Mouse (Mus musculus) liver, embryonic 14.5 days (tissue): ENCODE results near the gene Eif2b3. TPM values are rescaled to one million over a fixed set of nuclear protein-coding genes. Genes with fewer than 3 reads are reported as not detected.
A peak's percentile ranks its signal among the peaks of the same experiment; 100 is the strongest.

Experiments used
- ATAC-seq: fragments of 200-750 bp; cut with Nextera tagmentation; 2 replicates; pipeline ENCODE4 v1.8.0; 2017; ENCODE audit warnings: moderate number of reproducible peaks, mild to moderate bottlenecking, moderate library complexity; ENCODE audit not compliant: insufficient read depth
- DNase-seq, 3 experiments: peaks; one replicate each; pipeline ENCODE4 v3.0.0-alpha.2; 2012 to 2013; ENCODE audit warnings: low read depth in 3 of 3, low spot score in 3 of 3
- H3K27ac ChIP-seq: fragments of 300-500 bp; sonication (generic); 2 replicates; pipeline ENCODE4 v1.5.1; 2014; ENCODE audit warnings: moderate library complexity, mild to moderate bottlenecking, control low read depth, inconsistent platforms
- H3K27me3 ChIP-seq: fragments of 300-500 bp; sonication (generic); 2 replicates; pipeline ENCODE4 v1.6.1; 2014; ENCODE audit warnings: mild to moderate bottlenecking, low read length, moderate library complexity; ENCODE audit not compliant: control insufficient read depth, insufficient read depth
- H3K36me3 ChIP-seq: fragments of 300-500 bp; sonication (generic); replicated peaks from 2 replicates; pipeline ENCODE4 v1.6.1; 2014; ENCODE audit warnings: low read depth; ENCODE audit not compliant: control insufficient read depth, insufficient read depth
- H3K4me1 ChIP-seq, 2 experiments: fragments of 200-500 bp in 1 of 2; fragments of 300-500 bp in 1 of 2; sonication (generic) in 1 of 2; replicated peaks; 2 replicates each; pipeline ENCODE4 v1.6.1; 2012 to 2014; ENCODE audit warnings: antibody characterized with exemption in 1 of 2, inconsistent platforms in 1 of 2, low read length in 1 of 2; ENCODE audit not compliant: control insufficient read depth in 2 of 2, insufficient read depth in 2 of 2
- H3K4me2 ChIP-seq: fragments of 300-500 bp; sonication (generic); 2 replicates; pipeline ENCODE4 v1.6.1; 2014; ENCODE audit warnings: low read depth, mild to moderate bottlenecking, control low read depth, moderate library complexity
- H3K4me3 ChIP-seq, 2 experiments: fragments of 200-500 bp in 1 of 2; fragments of 300-500 bp in 1 of 2; sonication (generic) in 1 of 2; 2 replicates each; pipeline ENCODE4 v1.5.1; 2012 to 2014; ENCODE audit warnings: low read depth in 2 of 2, low read length in 2 of 2, mild to moderate bottlenecking in 2 of 2, control low read depth in 1 of 2, inconsistent platforms in 1 of 2, moderate library complexity in 1 of 2; ENCODE audit not compliant: insufficient read depth in 1 of 2
- H3K9ac ChIP-seq: fragments of 300-500 bp; sonication (generic); replicated peaks from 2 replicates; pipeline ENCODE4 v1.6.1; 2014; ENCODE audit warnings: mild to moderate bottlenecking, control low read depth, moderate library complexity
- H3K9me3 ChIP-seq: fragments of 300-500 bp; sonication (generic); 2 replicates; pipeline ENCODE4 v1.6.1; 2016; ENCODE audit warnings: low read length, mixed read lengths; ENCODE audit not compliant: control insufficient read depth
- CTCF ChIP-seq: IDR thresholded peaks from 2 replicates; pipeline ENCODE4 v1.5.1; 2016; ENCODE audit warnings: antibody characterized with exemption, low read depth, control low read depth
- EP300 ChIP-seq: IDR thresholded peaks from 2 replicates; pipeline ENCODE4 v1.6.1; 2016; ENCODE audit warnings: antibody characterized with exemption, low read depth
- WGBS: fragments of 180-500 bp; shearing (Covaris S2); extraction: QIAGEN DNeasy Blood & Tissue Kit; methylation state at CpG from one replicate; pipeline ENCODE4 v1.1.7; 2014; ENCODE audit not compliant: insufficient replicate concordance; 5-methylcytosine and 5-hydroxymethylcytosine counted together
- polyA plus RNA-seq, 2 experiments: library from polyadenylated mRNA; depleted of rRNA in 1 of 2; stranded (reverse) in 1 of 2; unstranded in 1 of 2; fragments of >200 nt; fragmentation: Nextera tagmentation in 1 of 2; extraction: Ambion mirVana in 1 of 2; gene quantifications; 2 replicates each; pipeline versions ENCODE4 v1.2.1 to v1.2.3; 2012 to 2014

Eif2b3 gene
- polyA plus RNA-seq, 2 experiments = 17.3 to 32.7 TPM

DNA sequence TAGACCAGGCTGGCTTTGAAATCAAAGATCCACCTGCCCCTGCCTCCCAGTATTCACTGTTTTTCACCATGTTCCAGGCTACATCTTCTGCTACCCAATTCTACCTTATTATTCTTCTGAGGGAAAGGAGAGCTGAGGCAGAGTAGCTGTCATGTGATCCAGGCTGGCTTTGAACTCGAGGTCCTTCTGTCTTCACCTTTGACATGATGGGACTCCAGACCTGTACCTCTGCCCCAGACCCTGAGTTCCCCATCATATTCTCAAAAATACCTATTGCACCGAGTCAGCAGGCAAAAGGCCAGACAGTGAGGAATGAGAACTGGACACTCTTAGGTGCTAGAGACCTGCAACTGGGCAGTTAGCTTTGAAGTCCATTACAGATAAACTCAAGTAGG lies 115.4 kb downstream of the Eif2b3 start:
- H3K4me2 ChIP-seq = peak overlapping the region; percentile 76
- ATAC-seq (no peak), DNase-seq (no peak)
- H3K9ac ChIP-seq = peak overlapping the region; percentile 54; the same call in 1 of the 2 replicates
- H3K4me3 ChIP-seq = no peak overlapping the region
- no peaks in the 10 kb centered on the region for H3K36me3 ChIP-seq
- no peak for TF ChIP-seq EP300
- TF ChIP-seq CTCF = no peak
- no peak overlapping the region for H3K27ac ChIP-seq
- H3K4me1 ChIP-seq = peaks cover 5 to 22% of the 10 kb centered on the region in 2 experiments
- 30% methylated on average over 2 of the region's 2 CpGs for WGBS
- peaks cover 13% of the 10 kb centered on the region for H3K27me3 ChIP-seq
- no peaks in the 10 kb centered on the region for H3K9me3 ChIP-seq

DNA sequence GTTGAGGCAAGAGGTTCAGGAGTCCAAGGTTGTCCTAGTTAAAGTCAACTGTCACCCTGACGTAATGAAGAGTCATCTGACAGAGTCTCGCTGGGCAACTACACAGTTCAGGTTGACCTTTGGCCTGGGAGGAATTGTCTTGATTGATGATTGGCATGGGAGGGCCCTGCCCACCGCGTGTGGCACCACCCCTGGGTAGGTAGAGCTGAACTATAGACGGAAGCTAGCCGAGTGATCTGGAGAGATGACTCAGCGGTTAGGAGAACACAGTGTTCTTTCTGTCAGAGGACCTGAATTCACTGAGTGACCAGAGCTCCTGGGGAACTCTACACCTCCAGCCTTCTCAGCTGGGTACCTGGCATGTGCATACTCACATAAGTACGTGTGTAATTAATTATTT lies 116.8 kb downstream of the Eif2b3 start:
- H3K27ac ChIP-seq = peak overlapping the region; percentile 56
- H3K4me2 ChIP-seq = peak overlapping the region; percentile 31
- 14% methylated on average over 8 of the region's 8 CpGs for WGBS
- H3K27me3 ChIP-seq = peaks cover 13% of the 10 kb centered on the region
- 0 out of 4 replicates have a peak overlapping the region, but pooled peaks of 1 of the 2 experiments have one; percentile 0 for H3K4me3 ChIP-seq
- peak overlapping the region; percentile 0 for H3K9ac ChIP-seq
- H3K4me1 ChIP-seq = peaks cover 5 to 22% of the 10 kb centered on the region in 2 experiments
- no peak for TF ChIP-seq CTCF
- peak; percentile 37; the same call in 1 of the 2 replicates for TF ChIP-seq EP300
- no peaks in the 10 kb centered on the region for H3K9me3 ChIP-seq
- peak; percentile 50 for ATAC-seq
- H3K36me3 ChIP-seq = no peaks in the 10 kb centered on the region
- DNase-seq = peak; percentile 57 to 61 (median 59)

Other genes starting within 250 kb of the Eif2b3 start
- 13.7 and 14.7 TPM in 2 replicates for gene Toe1, start 211.8 kb upstream of the Eif2b3 start, polyA plus RNA-seq (2012; rRNA removed)
- 14.2 and 15.0 TPM in 2 replicates for gene Toe1, start 211.8 kb upstream of the Eif2b3 start, polyA plus RNA-seq (2014; fragmentation: Nextera tagmentation; extraction: Ambion mirVana)
- 2.7 and 3.5 TPM in 2 replicates for gene Mutyh, start 211.7 kb upstream of the Eif2b3 start, polyA plus RNA-seq (2012; rRNA removed)
- gene Mutyh, start 211.7 kb upstream of the Eif2b3 start, polyA plus RNA-seq (2014; fragmentation: Nextera tagmentation; extraction: Ambion mirVana) = 1.7 and 2.1 TPM in 2 replicates
- 0.15 and 0.19 TPM in 2 replicates for gene Hpdl, start 197.7 kb upstream of the Eif2b3 start, polyA plus RNA-seq (2012; rRNA removed)
- 0.13 and 0.19 TPM in 2 replicates for gene Hpdl, start 197.7 kb upstream of the Eif2b3 start, polyA plus RNA-seq (2014; fragmentation: Nextera tagmentation; extraction: Ambion mirVana)
- gene Zswim5, start 142.0 kb upstream of the Eif2b3 start, polyA plus RNA-seq (2012; rRNA removed) = 0.06 and 0.10 TPM in 2 replicates
- gene Zswim5, start 142.0 kb upstream of the Eif2b3 start, polyA plus RNA-seq (2014; fragmentation: Nextera tagmentation; extraction: Ambion mirVana) = 0.03 and 0.04 TPM in 2 replicates
- gene Urod, start 25.0 kb upstream of the Eif2b3 start, polyA plus RNA-seq (2012; rRNA removed) = 414 and 441 TPM in 2 replicates
- 567 and 604 TPM in 2 replicates for gene Urod, start 25.0 kb upstream of the Eif2b3 start, polyA plus RNA-seq (2014; fragmentation: Nextera tagmentation; extraction: Ambion mirVana)
- gene Hectd3, start 24.1 kb upstream of the Eif2b3 start, polyA plus RNA-seq (2012; rRNA removed) = 8.0 and 8.9 TPM in 2 replicates
- 4.9 and 5.7 TPM in 2 replicates for gene Hectd3, start 24.1 kb upstream of the Eif2b3 start, polyA plus RNA-seq (2014; fragmentation: Nextera tagmentation; extraction: Ambion mirVana)
- 0.61 and 0.84 TPM in 2 replicates for gene Ptch2, start 76.7 kb downstream of the Eif2b3 start, polyA plus RNA-seq (2012; rRNA removed)
- gene Ptch2, start 76.7 kb downstream of the Eif2b3 start, polyA plus RNA-seq (2014; fragmentation: Nextera tagmentation; extraction: Ambion mirVana) = 0.52 and 0.55 TPM in 2 replicates
- gene Btbd19, start 106.3 kb downstream of the Eif2b3 start, polyA plus RNA-seq (2012; rRNA removed) = 2.7 and 2.9 TPM in 2 replicates
- 2.3 and 2.5 TPM in 2 replicates for gene Btbd19, start 106.3 kb downstream of the Eif2b3 start, polyA plus RNA-seq (2014; fragmentation: Nextera tagmentation; extraction: Ambion mirVana)
- not detected in 2 replicates for gene Tctex1d4, start 107.4 kb downstream of the Eif2b3 start, polyA plus RNA-seq (2012; rRNA removed)
- not detected in 2 replicates for gene Tctex1d4, start 107.4 kb downstream of the Eif2b3 start, polyA plus RNA-seq (2014; fragmentation: Nextera tagmentation; extraction: Ambion mirVana)
- 1.7 and 2.0 TPM in 2 replicates for gene Plk3, start 114.6 kb downstream of the Eif2b3 start, polyA plus RNA-seq (2012; rRNA removed)
- 1.1 TPM in 2 replicates for gene Plk3, start 114.6 kb downstream of the Eif2b3 start, polyA plus RNA-seq (2014; fragmentation: Nextera tagmentation; extraction: Ambion mirVana)
- 908 and 935 TPM in 2 replicates for gene Rps8, start 136.8 kb downstream of the Eif2b3 start, polyA plus RNA-seq (2012; rRNA removed)
- gene Rps8, start 136.8 kb downstream of the Eif2b3 start, polyA plus RNA-seq (2014; fragmentation: Nextera tagmentation; extraction: Ambion mirVana) = 901 and 915 TPM in 2 replicates
- 13.2 and 19.4 TPM in 2 replicates for gene Kif2c, start 163.2 kb downstream of the Eif2b3 start, polyA plus RNA-seq (2012; rRNA removed)
- 30.1 and 31.3 TPM in 2 replicates for gene Kif2c, start 163.2 kb downstream of the Eif2b3 start, polyA plus RNA-seq (2014; fragmentation: Nextera tagmentation; extraction: Ambion mirVana)
- gene Tmem53, start 232.5 kb downstream of the Eif2b3 start, polyA plus RNA-seq (2012; rRNA removed) = 2.4 and 3.1 TPM in 2 replicates
- 6.7 and 7.6 TPM in 2 replicates for gene Tmem53, start 232.5 kb downstream of the Eif2b3 start, polyA plus RNA-seq (2014; fragmentation: Nextera tagmentation; extraction: Ambion mirVana)
- 0.08 TPM in 1 of 2 replicates, not detected in the other for gene Armh1, start 232.7 kb downstream of the Eif2b3 start, polyA plus RNA-seq (2012; rRNA removed)
- gene Armh1, start 232.7 kb downstream of the Eif2b3 start, polyA plus RNA-seq (2014; fragmentation: Nextera tagmentation; extraction: Ambion mirVana) = not detected in 2 replicates